Mouse (Mus musculus): ENCODE data around the gene Il17rd.

- TF ChIP-seq CTCF (IDR thresholded peaks at IDR 0.05) (peak; percentile 94), POLR2A (IDR thresholded peaks at IDR 0.05; ENCODE audit: insufficient read depth, low read depth, low read length) (no peak)
Measured at GRCm38 (mm10) chr14:27029771-27030173, 9.0 kb upstream of the Il17rd start.

All from heart, adult 2 months (tissue).